Mouse (Mus musculus) lung, postnatal 0 days (tissue): ENCODE data around the gene Srp9.

Source experiments
- CTCF ChIP-seq: IDR thresholded peaks from 2 replicates; pipeline ENCODE4 v1.5.1; 2016; ENCODE audit warnings: antibody characterized with exemption, mild to moderate bottlenecking
- EP300 ChIP-seq: IDR thresholded peaks from 2 replicates; pipeline ENCODE4 v1.6.1; 2016; ENCODE audit warnings: antibody characterized with exemption, mild to moderate bottlenecking, control low read depth

DNA sequence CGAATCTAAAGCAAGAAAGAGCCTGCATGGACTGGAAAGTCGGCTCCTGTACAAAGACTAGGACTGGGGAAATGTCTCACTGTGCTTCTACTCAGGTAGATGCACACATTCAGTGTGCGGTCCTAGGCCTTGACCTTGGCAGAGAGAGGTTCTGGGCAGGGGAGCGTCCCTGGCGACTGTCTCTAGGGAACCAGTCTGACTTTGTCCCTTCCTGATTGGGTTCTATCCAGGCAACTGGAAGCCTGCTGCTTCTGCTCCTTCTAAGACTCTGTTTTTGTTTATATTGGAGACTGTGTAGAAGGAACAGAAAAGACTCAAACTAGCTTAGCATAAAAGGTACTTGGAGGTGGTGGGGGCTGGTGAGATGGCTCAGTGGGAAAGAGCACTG, 32.1 kb upstream of the Srp9 start:
- TF ChIP-seq CTCF (no peak), EP300 (no peak)
